Comparison of ENCODE assay signal across 11 mouse cellular contexts in genomic region chr17:53531160-53531559, GRCm38 (mm10). TPM values are rescaled to one million over a fixed set of nuclear protein-coding genes. Genes with fewer than 3 reads are reported as not detected.
DNase-seq lines count a peak whose midpoint lies in the region; ATAC-seq and TF ChIP-seq lines count a peak whose summit lies in the region.
"Had no signal": no experiment of that assay in that cellular context is flagged by ENCODE, and none has a peak within 500 bp of the region (broad histone marks: within the 10 kb centered on the region; RNA-seq: fewer than 3 reads in every experiment).

No protein-coding gene starts in this region.

- intact Hi-C loops in left cerebral cortex, adult 2 months (cut with DNase I), result no loop called here
- intact Hi-C loops in left cerebral cortex, postnatal 14 days (cut with DNase I), result no loop called here

- H3K27me3 ChIP-seq in hindbrain, embryonic 16.5 days (replicated peaks; ENCODE audit: control insufficient read depth, insufficient read depth, low read length), result no peaks in the 10 kb centered on the region

- TF ChIP-seq CTCF in left cerebral cortex, adult 2 months (IDR thresholded peaks at IDR 0.05), result peak; percentile 34

- H3K4me3 ChIP-seq in left cerebral cortex, adult 2 months, result no peak overlapping the region
- H3K4me3 ChIP-seq in hindbrain, embryonic 16.5 days (ENCODE audit: low read length), result no peak overlapping the region

- H3K36me3 ChIP-seq in hindbrain, embryonic 16.5 days (ENCODE audit: control insufficient read depth, insufficient read depth, low read length), result no peaks in the 10 kb centered on the region

- H3K4me2 ChIP-seq in hindbrain, embryonic 16.5 days (ENCODE audit: low read length), result no peak overlapping the region

- no peak overlapping the region for H3K9ac ChIP-seq in hindbrain, embryonic 16.5 days (ENCODE audit: low read depth, low read length)

- no peaks in the 10 kb centered on the region for H3K4me1 ChIP-seq in hindbrain, embryonic 16.5 days (ENCODE audit: control insufficient read depth, insufficient read depth, low read depth, low read length)

- no peak for ATAC-seq in hindbrain, embryonic 16.5 days

- DNase-seq in adrenal gland, adult 2 months, result peak; percentile 40
- DNase-seq in adrenal gland, postnatal 4 days (ENCODE audit: low spot score in 2 of 2), result no peak
- no peak for DNase-seq in left cerebral cortex, adult 2 months (ENCODE audit: extremely low spot score in 1 of 2, low spot score in 2 of 2)
- DNase-seq in left cerebral cortex, postnatal 14 days (ENCODE audit: low spot score in 2 of 2), result no peak
- DNase-seq in CD4-positive helper T cell, adult 2 months (ENCODE audit: low read depth, low spot score), result peak; percentile 12
- peak; percentile 44 to 55 for DNase-seq in adrenal gland, postnatal 36 days
- DNase-seq in adipocyte (ENCODE audit: low spot score), result no peak
- DNase-seq: gastrocnemius, postnatal 10 days had no signal

- H3K27ac ChIP-seq in left cerebral cortex, adult 2 months, result no peak overlapping the region
- no peak overlapping the region for H3K27ac ChIP-seq in hindbrain, embryonic 16.5 days (ENCODE audit: low read depth, low read length)

- WGBS in hindbrain, embryonic 16.5 days, result 54% methylated on average over 2 of the region's 2 CpGs

- H3K9me3 ChIP-seq in hindbrain, embryonic 16.5 days (ENCODE audit: control insufficient read depth, low read length), result no peaks in the 10 kb centered on the region

RNA-seq across cellular contexts. Expression of gene Pp2d1, which starts 8.1 kb away (rescaled TPM):
- total RNA-seq in adrenal gland, adult 2 months (2021), result not detected
- polyA plus RNA-seq in adrenal gland, adult 2 months (2012; rRNA removed), result not detected in 2 replicates
- not detected for total RNA-seq in adrenal gland, postnatal 4 days (2021)
- total RNA-seq in left cerebral cortex, adult 2 months (2021), result not detected
- total RNA-seq in left cerebral cortex, postnatal 14 days (2021), result not detected
- not detected for total RNA-seq in adrenal gland, postnatal 36 days (2021)
- 0.28 and 0.35 TPM in 2 replicates for polyA plus RNA-seq in hindbrain, embryonic 16.5 days (2015; fragmentation: Nextera tagmentation; extraction: Ambion mirVana)
- total RNA-seq: gastrocnemius, postnatal 10 days; heart, postnatal 10 days; left cerebral cortex, postnatal 36 days had no signal

RNA-seq across cellular contexts. Expression of gene Kat2b, which starts 35.5 kb away (rescaled TPM):
- total RNA-seq in adrenal gland, adult 2 months (2021), result 10 to 100 TPM; 76.0 to 81.3 TPM
- polyA plus RNA-seq in adrenal gland, adult 2 months (2012; rRNA removed), result 20.7 and 25.2 TPM in 2 replicates
- total RNA-seq in adrenal gland, postnatal 4 days (2021), result 10 to 100 TPM; 68.5 to 76.6 TPM
- 10 to 100 TPM; 17.1 to 18.4 TPM for total RNA-seq in left cerebral cortex, adult 2 months (2021)
- total RNA-seq in left cerebral cortex, postnatal 14 days (2021), result 10 to 100 TPM; 10.9 to 12.5 TPM
- total RNA-seq in adrenal gland, postnatal 36 days (2021), result 10 to 100 TPM; 64.5 to 86.8 TPM
- 4.6 and 7.2 TPM in 2 replicates for polyA plus RNA-seq in hindbrain, embryonic 16.5 days (2015; fragmentation: Nextera tagmentation; extraction: Ambion mirVana)

RNA-seq across cellular contexts. Expression of gene Rab5a, which starts 52.1 kb away (rescaled TPM):
- 10 to 100 TPM; 89.3 to 93.3 TPM for total RNA-seq in adrenal gland, adult 2 months (2021)
- polyA plus RNA-seq in adrenal gland, adult 2 months (2012; rRNA removed), result 2.9 and 3.1 TPM in 2 replicates
- total RNA-seq in adrenal gland, postnatal 4 days (2021), result 10 to 100 TPM; 98.4 to 99.4 TPM
- total RNA-seq in left cerebral cortex, adult 2 months (2021), result 100 to 1,000 TPM; 117 to 125 TPM
- total RNA-seq in left cerebral cortex, postnatal 14 days (2021), result 100 to 1,000 TPM; 122 to 129 TPM
- 100 to 1,000 TPM in 1 of 2 experiments, 10 to 100 TPM in 1; 95.3 to 114 TPM for total RNA-seq in adrenal gland, postnatal 36 days (2021)
- polyA plus RNA-seq in hindbrain, embryonic 16.5 days (2015; fragmentation: Nextera tagmentation; extraction: Ambion mirVana), result 103 and 111 TPM in 2 replicates

Comparison
In these comparisons a context has a peak if more than half of its experiments do, and no peak if none do; other contexts are left out.
1. DNase-seq: peak in adrenal gland, adult 2 months (single experiment), CD4-positive helper T cell, adult 2 months (single experiment) and adrenal gland, postnatal 36 days (2 of 2); none in adrenal gland, postnatal 4 days (0 of 2), left cerebral cortex, adult 2 months (0 of 2), left cerebral cortex, postnatal 14 days (0 of 2) and adipocyte (single experiment).